Mouse (Mus musculus) forebrain, embryonic 14.5 days (tissue): ENCODE measurements around the gene Il1r1. TPM values are rescaled to one million over a fixed set of nuclear protein-coding genes. Genes with fewer than 3 reads are reported as not detected.

Experiments used
- ATAC-seq: fragments of 200-750 bp; cut with Nextera tagmentation; 2 replicates; pipeline ENCODE4 v1.8.0; 2017; ENCODE audit warnings: mild to moderate bottlenecking, moderate library complexity
- DNase-seq: peaks from one replicate; pipeline ENCODE4 v3.0.0-alpha.2; 2015; ENCODE audit warnings: low spot score
- H3K27ac ChIP-seq: fragments of 300-500 bp; sonication (generic); 2 replicates; pipeline ENCODE4 v1.5.1; 2014; ENCODE audit warnings: low read depth, mild to moderate bottlenecking, control low read depth, low read length, moderate library complexity
- H3K27me3 ChIP-seq: fragments of 300-500 bp; sonication (generic); replicated peaks from 2 replicates; pipeline ENCODE4 v1.6.1; 2014; ENCODE audit warnings: low read length, control low read depth, mixed read lengths; ENCODE audit not compliant: control insufficient read depth, insufficient read depth
- H3K36me3 ChIP-seq: fragments of 300-500 bp; sonication (generic); 2 replicates; pipeline ENCODE4 v1.6.1; 2014; ENCODE audit warnings: low read length, control low read depth; ENCODE audit not compliant: control insufficient read depth, insufficient read depth
- H3K4me1 ChIP-seq: fragments of 300-500 bp; sonication (generic); 2 replicates; pipeline ENCODE4 v1.6.1; 2014; ENCODE audit warnings: antibody characterized with exemption, low read length, control low read depth; ENCODE audit not compliant: control insufficient read depth, insufficient read depth
- H3K4me2 ChIP-seq: fragments of 300-500 bp; sonication (generic); 2 replicates; pipeline ENCODE4 v1.6.1; 2014; ENCODE audit warnings: mild to moderate bottlenecking, control low read depth, low read length
- H3K4me3 ChIP-seq: fragments of 300-500 bp; sonication (generic); 2 replicates; pipeline ENCODE4 v1.5.1; 2014; ENCODE audit warnings: low read depth, low read length, control low read depth
- H3K9ac ChIP-seq: fragments of 300-500 bp; sonication (generic); 2 replicates; pipeline ENCODE4 v1.6.1; 2014; ENCODE audit warnings: mild to moderate bottlenecking, low read length, control low read depth, moderate library complexity
- H3K9me3 ChIP-seq: fragments of 300-500 bp; sonication (generic); replicated peaks from 2 replicates; pipeline ENCODE4 v1.6.1; 2016; ENCODE audit warnings: low read length, control low read depth, mixed read lengths; ENCODE audit not compliant: control insufficient read depth
- WGBS: fragments of 180-500 bp; shearing (Covaris S2); extraction: QIAGEN DNeasy Blood & Tissue Kit; methylation state at CpG from one replicate; pipeline ENCODE4 v1.1.7; 2014; 5-methylcytosine and 5-hydroxymethylcytosine counted together
- polyA plus RNA-seq: library from polyadenylated mRNA; unstranded; fragments of >200 nt; fragmentation: Nextera tagmentation; extraction: Ambion mirVana; gene quantifications from 2 replicates; pipeline ENCODE4 v1.2.1, GENCODE M21; 2014

The Il1r1 gene
- polyA plus RNA-seq, 1 experiment from 2014 or later, result 0.70 TPM

DNA sequence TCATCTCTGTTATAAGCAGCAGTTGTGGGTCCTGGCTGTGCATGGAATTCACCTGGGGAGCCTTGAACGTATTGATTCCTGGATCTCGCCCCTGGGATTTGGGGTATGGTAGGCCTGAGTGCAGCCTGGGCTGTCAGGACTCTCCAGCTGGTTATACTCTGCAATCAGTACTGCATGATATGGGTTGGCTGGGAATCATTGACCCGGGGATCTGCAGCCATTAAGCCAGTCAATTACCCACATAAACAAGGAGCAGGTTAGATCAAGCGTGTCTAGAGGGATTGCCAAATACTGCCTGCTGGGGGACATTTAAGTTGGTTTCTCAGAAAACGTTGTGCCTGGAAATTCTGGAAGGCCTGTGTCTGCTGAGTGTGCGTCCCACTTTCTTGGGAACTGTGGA lies 11.8 kb downstream of the Il1r1 start:
- H3K4me3 ChIP-seq, result no peak overlapping the region
- no peaks in the 10 kb centered on the region for H3K36me3 ChIP-seq
- no peak overlapping the region for H3K9ac ChIP-seq
- DNase-seq (no peak), ATAC-seq (no peak)
- no peaks in the 10 kb centered on the region for H3K9me3 ChIP-seq
- H3K4me2 ChIP-seq, result no peak overlapping the region
- H3K27me3 ChIP-seq, result no peaks in the 10 kb centered on the region
- no peak overlapping the region for H3K27ac ChIP-seq
- no peaks in the 10 kb centered on the region for H3K4me1 ChIP-seq
- WGBS, result 60% methylated on average over 6 of the region's 6 CpGs

DNA sequence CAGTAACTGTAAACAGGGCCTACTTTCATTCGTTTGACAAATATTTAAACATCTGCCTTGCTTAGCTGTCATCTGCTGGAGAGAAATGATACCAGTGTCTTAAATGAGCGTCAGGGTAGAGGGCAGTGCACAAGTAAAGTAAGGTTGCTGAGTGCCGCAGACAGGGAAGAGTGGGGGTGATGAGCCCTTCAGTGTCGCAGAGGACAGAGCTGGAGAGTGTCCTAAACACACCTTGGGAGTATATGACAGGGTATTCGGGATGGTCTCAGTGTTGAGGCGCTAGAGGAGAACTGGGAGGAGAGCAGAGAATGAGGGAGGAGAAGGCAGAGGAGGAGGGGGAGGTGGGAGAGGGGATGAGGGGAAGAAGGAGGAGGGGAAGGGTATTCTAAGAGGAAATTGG lies 12.2 kb downstream of the Il1r1 start:
- Histone ChIP-seq H3K4me2 (no peak overlapping the region), H3K4me1 (no peaks in the 10 kb centered on the region), H3K27me3 (no peaks in the 10 kb centered on the region), H3K27ac (no peak overlapping the region), H3K4me3 (no peak overlapping the region), H3K9ac (no peak overlapping the region), H3K36me3 (no peaks in the 10 kb centered on the region), H3K9me3 (no peaks in the 10 kb centered on the region)
- DNase-seq (no peak), ATAC-seq (no peak)
- 73% methylated on average over 6 of the region's 6 CpGs for WGBS

DNA sequence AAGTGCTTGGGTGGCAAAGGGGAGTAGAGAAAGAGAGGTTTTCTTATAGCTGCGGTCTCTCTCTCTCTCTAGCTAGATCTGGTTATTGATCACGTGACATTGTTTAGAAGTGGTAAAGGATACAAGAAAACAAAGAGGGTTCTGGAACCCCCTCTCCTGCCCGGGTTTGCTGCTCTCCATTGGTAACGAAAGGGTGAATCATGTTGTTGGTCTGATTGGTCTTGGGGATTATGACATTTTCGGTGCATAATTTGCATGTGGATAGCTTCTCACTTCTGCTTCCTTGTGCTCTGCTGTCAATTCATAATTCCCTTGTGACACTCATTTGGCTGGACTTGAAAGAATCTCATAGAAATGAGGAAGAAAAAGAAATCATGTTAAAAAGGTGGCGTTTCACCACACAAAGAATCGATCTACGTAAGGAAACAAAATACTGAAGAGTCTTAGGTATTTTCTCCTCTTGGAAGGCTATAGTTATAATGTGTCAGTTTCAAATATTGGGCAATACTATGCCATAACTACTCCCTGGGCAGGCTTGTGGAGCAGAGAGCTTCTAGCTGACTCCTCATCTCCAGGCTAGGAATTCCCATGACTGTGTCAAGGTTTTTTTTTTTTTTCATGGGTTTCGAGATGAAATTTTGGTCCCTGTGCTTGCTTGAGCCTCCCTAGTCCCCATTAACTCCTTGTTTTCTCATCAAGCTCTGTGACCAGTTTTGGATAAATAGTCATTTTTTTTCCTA lies 15.6 kb downstream of the Il1r1 start:
- WGBS, result 85% methylated on average over 9 of the region's 9 CpGs
- Histone ChIP-seq H3K4me1 (no peaks in the 10 kb centered on the region), H3K9me3 (no peaks in the 10 kb centered on the region), H3K4me2 (no peak overlapping the region), H3K27me3 (no peaks in the 10 kb centered on the region), H3K36me3 (no peaks in the 10 kb centered on the region), H3K9ac (no peak overlapping the region), H3K27ac (no peak overlapping the region), H3K4me3 (no peak overlapping the region)
- ATAC-seq (no peak), DNase-seq (no peak)

DNA sequence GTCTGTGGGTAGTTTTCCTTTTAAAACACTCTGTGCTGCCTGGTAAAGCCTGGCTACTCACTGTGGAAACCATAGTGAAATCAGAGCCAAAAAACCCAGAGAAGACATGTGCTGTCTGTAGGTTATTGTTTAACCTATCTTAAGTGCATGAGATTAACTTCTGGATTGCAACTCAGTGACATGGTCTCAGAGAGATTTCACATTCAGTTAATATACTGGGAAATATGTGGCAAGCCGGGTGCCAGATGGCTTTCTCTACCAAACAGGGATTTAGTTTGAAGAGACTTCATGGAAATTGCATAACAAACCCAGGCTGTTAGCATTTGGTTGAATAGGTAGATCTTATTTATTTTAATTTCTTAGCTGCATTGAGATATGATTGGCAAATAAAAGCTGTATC lies 17.8 kb downstream of the Il1r1 start:
- Histone ChIP-seq H3K9me3 (no peaks in the 10 kb centered on the region), H3K27ac (no peak overlapping the region), H3K36me3 (no peaks in the 10 kb centered on the region), H3K4me1 (no peaks in the 10 kb centered on the region), H3K27me3 (no peaks in the 10 kb centered on the region), H3K4me3 (no peak overlapping the region), H3K9ac (no peak overlapping the region), H3K4me2 (no peak overlapping the region)
- 80% methylated on average over 1 of the region's 1 CpGs for WGBS
- DNase-seq (no peak), ATAC-seq (no peak)

DNA sequence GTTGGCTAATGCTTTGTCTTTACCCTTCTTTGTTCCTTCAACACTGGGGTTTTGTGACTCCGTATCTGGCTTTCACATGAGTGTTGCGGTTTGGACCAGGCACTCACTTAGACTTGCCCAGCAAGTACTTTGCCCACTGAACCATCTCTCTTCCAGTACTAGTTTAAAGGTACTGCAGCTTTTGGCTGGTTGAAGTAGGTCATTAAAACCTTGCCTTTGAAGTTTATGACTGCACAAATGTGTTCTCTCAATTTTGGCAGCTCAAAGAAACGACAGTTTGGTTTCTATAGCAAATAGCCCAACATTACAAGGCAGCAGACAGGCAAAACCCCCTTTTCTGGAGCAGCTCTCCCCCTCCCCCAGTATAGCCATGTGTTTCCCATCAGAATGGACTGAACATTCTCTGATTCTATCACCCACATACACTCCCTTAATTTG lies 18.7 kb downstream of the Il1r1 start:
- DNase-seq (no peak), ATAC-seq (no peak)
- no peaks in the 10 kb centered on the region for H3K9me3 ChIP-seq
- no peak overlapping the region for H3K4me3 ChIP-seq
- no peak overlapping the region for H3K27ac ChIP-seq
- 89% methylated on average over 3 of the region's 3 CpGs for WGBS
- no peaks in the 10 kb centered on the region for H3K36me3 ChIP-seq
- H3K4me1 ChIP-seq, result no peaks in the 10 kb centered on the region
- no peaks in the 10 kb centered on the region for H3K27me3 ChIP-seq
- H3K4me2 ChIP-seq, result no peak overlapping the region
- H3K9ac ChIP-seq, result no peak overlapping the region

DNA sequence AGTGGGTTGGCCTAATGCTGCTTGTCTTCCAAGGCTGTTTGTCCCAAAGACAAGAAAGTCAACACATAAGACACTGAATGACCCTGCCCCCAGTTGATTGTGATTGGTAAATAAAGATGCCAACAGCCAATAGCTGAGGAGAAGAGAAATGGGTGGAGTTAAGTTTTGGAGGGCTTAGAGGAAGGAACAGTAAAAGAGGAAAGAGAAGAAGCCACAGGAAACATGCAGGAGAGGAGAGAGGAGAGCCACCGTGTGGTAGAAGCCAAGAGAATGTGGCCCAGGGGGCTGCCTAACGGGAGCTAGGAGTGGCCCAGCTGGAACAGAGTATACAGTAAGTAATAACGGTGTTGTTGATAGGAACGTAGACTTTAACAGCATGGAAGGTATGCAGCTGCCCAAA lies 25.5 kb downstream of the Il1r1 start:
- Histone ChIP-seq H3K4me2 (no peak overlapping the region), H3K4me3 (no peak overlapping the region), H3K27ac (no peak overlapping the region), H3K9me3 (no peaks in the 10 kb centered on the region), H3K4me1 (no peaks in the 10 kb centered on the region), H3K9ac (no peak overlapping the region), H3K36me3 (no peaks in the 10 kb centered on the region), H3K27me3 (no peaks in the 10 kb centered on the region)
- 71% methylated on average over 4 of the region's 4 CpGs for WGBS
- ATAC-seq, result no peak
- no peak for DNase-seq

DNA sequence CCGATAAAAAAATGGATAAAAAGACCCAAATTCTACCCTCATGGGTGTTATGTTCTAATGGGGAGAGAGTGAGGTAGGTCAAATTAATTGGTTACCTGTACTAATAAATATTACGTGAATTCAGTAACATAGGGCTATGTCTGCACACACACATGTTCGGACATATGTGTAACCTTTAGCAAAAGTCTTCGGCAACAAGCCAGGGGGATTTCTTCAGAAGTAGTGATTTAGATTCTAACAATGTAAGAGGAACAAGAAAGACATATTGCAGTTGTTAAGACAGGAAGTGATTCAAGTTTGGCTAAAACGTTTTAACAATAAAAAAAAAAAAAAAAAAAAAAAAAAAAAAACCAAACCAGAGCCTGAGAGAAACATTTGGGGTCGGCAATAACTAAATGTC lies 27.6 kb downstream of the Il1r1 start:
- no peak overlapping the region for H3K4me2 ChIP-seq
- no peaks in the 10 kb centered on the region for H3K36me3 ChIP-seq
- DNase-seq, result no peak
- WGBS, result 88% methylated on average over 6 of the region's 6 CpGs
- H3K4me3 ChIP-seq, result no peak overlapping the region
- H3K27ac ChIP-seq, result no peak overlapping the region
- H3K4me1 ChIP-seq, result no peaks in the 10 kb centered on the region
- no peaks in the 10 kb centered on the region for H3K9me3 ChIP-seq
- H3K9ac ChIP-seq, result no peak overlapping the region
- no peaks in the 10 kb centered on the region for H3K27me3 ChIP-seq
- ATAC-seq, result no peak

DNA sequence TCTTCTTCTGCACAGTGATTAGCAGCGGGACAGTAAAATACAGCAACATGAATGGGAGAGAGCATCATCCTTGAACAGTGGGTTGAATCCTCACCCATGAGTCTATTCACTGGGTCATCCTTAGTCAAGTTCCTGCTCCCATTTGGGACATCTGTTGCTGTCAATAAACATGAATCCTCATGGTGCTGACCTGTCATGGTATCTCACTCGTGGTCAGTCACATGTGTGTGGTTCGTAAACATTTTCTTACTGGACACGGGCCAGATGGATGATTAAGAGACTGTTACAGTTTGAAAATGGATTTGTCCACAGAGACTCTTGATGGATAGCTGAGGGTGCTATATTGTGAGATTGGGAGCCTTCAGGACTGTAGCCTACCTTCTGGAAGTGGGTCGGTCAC lies 29.1 kb downstream of the Il1r1 start:
- Histone ChIP-seq H3K27me3 (no peaks in the 10 kb centered on the region), H3K9ac (no peak overlapping the region), H3K4me3 (no peak overlapping the region), H3K4me2 (no peak overlapping the region), H3K27ac (no peak overlapping the region), H3K4me1 (no peaks in the 10 kb centered on the region), H3K9me3 (no peaks in the 10 kb centered on the region), H3K36me3 (no peaks in the 10 kb centered on the region)
- WGBS, result 96% methylated on average over 5 of the region's 5 CpGs
- DNase-seq (no peak), ATAC-seq (no peak)

DNA sequence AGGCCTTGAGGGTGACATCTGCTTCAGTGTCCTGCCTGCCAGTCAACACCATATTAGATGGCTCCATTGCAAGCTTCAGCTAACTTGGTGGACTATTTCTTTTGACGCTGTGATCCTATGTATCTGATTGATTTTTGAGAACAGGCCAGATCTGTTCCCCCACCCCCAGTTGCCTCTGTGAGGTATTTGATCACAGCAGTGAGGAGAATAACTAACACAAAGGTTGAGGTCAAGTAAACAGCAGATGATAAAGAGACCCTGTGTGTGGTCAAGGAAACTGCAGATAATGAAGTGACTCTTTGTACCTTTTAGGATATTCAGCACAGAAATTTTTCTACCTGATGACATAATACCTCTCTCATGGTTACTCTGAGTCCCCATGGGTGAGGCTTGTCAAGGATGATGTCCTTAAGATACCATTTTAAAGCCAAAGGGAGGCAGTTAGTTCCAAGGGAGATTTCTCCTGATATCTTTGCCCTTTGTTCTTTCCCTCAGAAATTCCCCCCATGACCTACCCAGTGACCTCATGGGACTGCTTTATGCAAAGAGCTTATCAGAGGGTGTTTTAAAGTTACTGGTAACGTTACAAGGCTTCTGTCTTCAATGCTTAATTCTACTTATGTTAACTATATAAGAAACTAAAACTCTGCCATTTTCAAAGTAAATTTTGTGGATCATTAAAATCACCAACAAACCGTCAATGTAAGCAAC lies 29.6 kb downstream of the Il1r1 start:
- no peak overlapping the region for H3K4me3 ChIP-seq
- H3K9ac ChIP-seq, result no peak overlapping the region
- H3K27ac ChIP-seq, result no peak overlapping the region
- ATAC-seq (no peak), DNase-seq (no peak)
- no peaks in the 10 kb centered on the region for H3K9me3 ChIP-seq
- H3K4me1 ChIP-seq, result no peaks in the 10 kb centered on the region
- no peaks in the 10 kb centered on the region for H3K36me3 ChIP-seq
- no peak overlapping the region for H3K4me2 ChIP-seq
- WGBS, result 79% methylated on average over 3 of the region's 3 CpGs
- no peaks in the 10 kb centered on the region for H3K27me3 ChIP-seq
